Mouse (Mus musculus): ENCODE results near the gene Mcm3. TPM values are rescaled to one million over a fixed set of nuclear protein-coding genes. Genes with fewer than 3 reads are reported as not detected.

The Mcm3 gene
- 83.9 and 110 TPM in 2 replicates for polyA plus RNA-seq (2012; rRNA removed)

DNA sequence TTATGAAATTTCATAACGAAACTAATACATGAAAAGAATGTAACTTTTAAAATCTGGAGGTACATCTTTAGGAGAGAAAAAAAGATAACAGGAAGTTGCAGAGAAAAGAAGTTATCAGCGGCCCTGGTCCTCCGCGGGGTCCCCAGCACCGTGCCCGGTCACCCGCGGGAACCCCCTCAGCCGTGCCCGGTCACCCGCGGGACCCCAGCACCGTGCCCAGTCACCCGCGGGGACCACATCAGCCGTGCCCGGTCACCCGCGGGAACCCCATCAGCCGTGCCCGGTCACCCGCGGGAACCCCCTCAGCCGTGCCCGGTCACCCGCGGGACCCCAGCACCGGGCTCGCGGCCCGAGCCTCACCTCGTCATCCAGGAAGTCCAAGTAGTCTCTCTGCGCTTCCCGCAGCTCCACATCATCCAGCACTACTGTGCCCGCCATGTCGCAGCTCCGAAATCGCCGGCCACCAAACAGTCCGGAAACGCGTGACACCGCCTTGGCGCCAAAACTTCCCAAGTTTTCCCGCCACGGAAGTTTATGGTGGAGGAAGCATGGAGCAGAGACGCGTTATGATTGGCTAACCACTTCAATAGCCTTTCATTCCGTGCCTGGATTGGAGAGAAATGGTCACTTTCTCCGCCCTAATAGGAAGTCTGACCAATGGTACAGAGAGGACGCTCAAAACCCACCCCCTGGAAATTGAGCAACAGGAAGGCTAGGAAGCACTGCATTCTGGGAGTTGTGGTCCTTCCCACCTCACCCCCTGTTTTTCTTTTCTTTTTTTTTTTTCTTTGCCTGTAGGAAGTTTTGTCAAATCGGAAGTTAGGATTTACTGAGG lies at the start of gene Mcm3:
Mcm3 (minus strand) TSS at position 542 of the 835 bp plus-strand sequence.
- no peaks in the 10 kb centered on the region for H3K27me3 ChIP-seq (ENCODE audit: control insufficient read depth, insufficient read depth, low read length)
- peak within 1 kb of the TSS; percentile 70 for H3K4me3 ChIP-seq (ENCODE audit: control insufficient read depth, insufficient read depth, low read length)
- H3K4me1 ChIP-seq (replicated peaks; ENCODE audit: control insufficient read depth, insufficient read depth, low read length): peaks cover 4% of the 10 kb centered on the region
- TF ChIP-seq CTCF (IDR thresholded peaks at IDR 0.05; ENCODE audit: borderline replicate concordance, control insufficient read depth, extremely low read depth, insufficient read depth, low read length, poor library complexity) (peak; percentile 22; the same call in 1 of the 2 replicates), POLR2A (IDR thresholded peaks at IDR 0.05; ENCODE audit: control insufficient read depth, extremely low read depth, insufficient read depth, low read length, poor library complexity) (no peak)
- peaks cover 24% of the 10 kb centered on the region for H3K36me3 ChIP-seq (ENCODE audit: control insufficient read depth, insufficient read depth, low read length)
- H3K27ac ChIP-seq (ENCODE audit: control insufficient read depth, insufficient read depth, low read length): no peak within 1 kb of the TSS
- whole genome bisulfite sequencing: under 1% methylated on average over 52 of the region's 52 CpGs
- peak; percentile 88 for DNase-seq

DNA sequence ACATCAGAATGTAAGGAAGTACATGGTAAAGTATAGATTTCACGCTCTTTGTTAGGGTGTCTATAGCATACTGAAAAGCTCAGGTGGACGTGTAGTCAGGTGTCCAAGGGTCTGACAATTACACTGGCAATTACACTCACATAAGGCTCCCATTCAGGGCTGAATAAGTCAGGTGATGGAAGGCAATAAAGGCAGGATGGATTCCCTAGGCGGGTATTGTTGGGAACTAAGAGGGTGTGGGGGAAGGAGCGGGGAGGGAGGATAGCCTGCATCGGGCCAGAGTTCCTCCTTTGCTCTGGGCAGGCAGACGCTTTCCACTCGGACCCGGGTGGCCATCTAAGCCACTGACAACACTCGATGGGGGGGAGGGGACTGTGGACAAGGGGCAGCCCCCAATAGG lies 47.9 kb upstream of the Mcm3 start:
- no peaks in the 10 kb centered on the region for H3K4me1 ChIP-seq (replicated peaks; ENCODE audit: control insufficient read depth, insufficient read depth, low read length)
- H3K4me3 ChIP-seq (ENCODE audit: control insufficient read depth, insufficient read depth, low read length): no peak overlapping the region
- no peak for DNase-seq
- 87% methylated on average over 9 of the region's 9 CpGs for WGBS
- no peaks in the 10 kb centered on the region for H3K27me3 ChIP-seq (ENCODE audit: control insufficient read depth, insufficient read depth, low read length)
- H3K27ac ChIP-seq (ENCODE audit: control insufficient read depth, insufficient read depth, low read length): no peak overlapping the region
- TF ChIP-seq CTCF (IDR thresholded peaks at IDR 0.05; ENCODE audit: borderline replicate concordance, control insufficient read depth, extremely low read depth, insufficient read depth, low read length, poor library complexity) (no peak), POLR2A (IDR thresholded peaks at IDR 0.05; ENCODE audit: control insufficient read depth, extremely low read depth, insufficient read depth, low read length, poor library complexity) (no peak)
- H3K36me3 ChIP-seq (ENCODE audit: control insufficient read depth, insufficient read depth, low read length): no peaks in the 10 kb centered on the region

DNA sequence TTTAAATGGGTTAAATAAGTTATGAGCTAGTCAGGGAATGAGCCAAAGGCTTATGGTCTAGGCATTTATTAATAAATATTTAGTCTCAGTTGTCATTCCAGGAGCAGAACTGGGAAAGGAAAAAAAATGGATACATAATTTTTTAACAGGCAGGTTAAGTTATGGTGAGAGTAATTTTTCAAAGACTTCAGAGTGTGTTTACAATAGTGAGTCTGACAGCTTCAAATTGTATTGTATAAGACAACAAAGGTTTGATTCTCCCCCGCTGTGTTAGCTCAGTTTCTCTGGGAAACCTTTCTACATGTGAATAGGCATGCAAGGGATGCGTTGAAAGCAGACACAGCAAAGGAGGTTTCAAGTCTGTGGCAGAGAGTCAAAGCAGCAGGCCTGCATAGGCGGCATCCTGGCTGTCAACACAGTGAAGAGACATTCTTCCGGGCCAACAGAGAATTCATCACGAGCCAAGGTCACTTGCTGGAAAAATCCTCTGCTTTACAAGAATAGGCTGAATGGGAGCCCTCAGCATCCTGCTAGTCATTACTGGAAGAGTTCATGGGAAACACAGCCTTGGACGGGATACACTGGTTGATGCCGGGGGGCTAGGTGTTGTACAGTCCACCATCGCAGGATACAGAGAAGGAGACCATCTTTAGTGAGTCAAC lies 47.3 kb upstream of the Mcm3 start:
- H3K27ac ChIP-seq (ENCODE audit: control insufficient read depth, insufficient read depth, low read length): no peak overlapping the region
- 93% methylated on average over 8 of the region's 8 CpGs for WGBS
- no peaks in the 10 kb centered on the region for H3K36me3 ChIP-seq (ENCODE audit: control insufficient read depth, insufficient read depth, low read length)
- DNase-seq: no peak
- no peak for TF ChIP-seq CTCF (IDR thresholded peaks at IDR 0.05; ENCODE audit: borderline replicate concordance, control insufficient read depth, extremely low read depth, insufficient read depth, low read length, poor library complexity)
- no peak for TF ChIP-seq POLR2A (IDR thresholded peaks at IDR 0.05; ENCODE audit: control insufficient read depth, extremely low read depth, insufficient read depth, low read length, poor library complexity)
- H3K4me1 ChIP-seq (replicated peaks; ENCODE audit: control insufficient read depth, insufficient read depth, low read length): no peaks in the 10 kb centered on the region
- no peaks in the 10 kb centered on the region for H3K27me3 ChIP-seq (ENCODE audit: control insufficient read depth, insufficient read depth, low read length)
- no peak overlapping the region for H3K4me3 ChIP-seq (ENCODE audit: control insufficient read depth, insufficient read depth, low read length)

- WGBS: 89% methylated on average over 5 of the region's 5 CpGs
- Histone ChIP-seq H3K27ac (ENCODE audit: control insufficient read depth, insufficient read depth, low read length) (no peak overlapping the region), H3K36me3 (ENCODE audit: control insufficient read depth, insufficient read depth, low read length) (no peaks in the 10 kb centered on the region), H3K4me3 (ENCODE audit: control insufficient read depth, insufficient read depth, low read length) (no peak overlapping the region), H3K27me3 (ENCODE audit: control insufficient read depth, insufficient read depth, low read length) (no peaks in the 10 kb centered on the region), H3K4me1 (replicated peaks; ENCODE audit: control insufficient read depth, insufficient read depth, low read length) (no peaks in the 10 kb centered on the region)
- TF ChIP-seq CTCF (IDR thresholded peaks at IDR 0.05; ENCODE audit: borderline replicate concordance, control insufficient read depth, extremely low read depth, insufficient read depth, low read length, poor library complexity): no peak
- no peak for TF ChIP-seq POLR2A (IDR thresholded peaks at IDR 0.05; ENCODE audit: control insufficient read depth, extremely low read depth, insufficient read depth, low read length, poor library complexity)
- no peak for DNase-seq
These were observed 43.5 kb upstream of the Mcm3 start for GRCm38 (mm10) chr1:20863452-20864172.

DNA sequence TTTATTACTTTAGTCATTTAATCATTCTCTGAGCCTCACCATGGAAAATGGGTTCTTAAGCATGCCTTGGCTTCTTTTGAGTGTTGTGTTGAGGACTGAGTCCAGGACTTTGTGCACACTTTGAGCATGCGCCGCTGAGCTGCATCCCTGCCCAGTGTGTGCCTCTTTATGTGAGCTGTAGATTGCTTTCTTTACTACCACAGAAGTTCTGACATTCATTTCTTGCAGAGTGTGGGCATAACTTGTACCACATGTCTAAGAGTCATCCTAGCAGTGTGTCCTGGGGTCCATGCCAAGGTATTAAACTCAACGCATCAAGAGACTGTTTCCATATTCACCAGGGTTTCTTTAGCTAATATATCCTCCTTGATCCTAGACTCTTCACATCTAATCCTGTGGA lies 41.8 kb upstream of the Mcm3 start:
- 96% methylated on average over 3 of the region's 3 CpGs for WGBS
- Histone ChIP-seq H3K4me1 (replicated peaks; ENCODE audit: control insufficient read depth, insufficient read depth, low read length) (no peaks in the 10 kb centered on the region), H3K27me3 (ENCODE audit: control insufficient read depth, insufficient read depth, low read length) (no peaks in the 10 kb centered on the region), H3K4me3 (ENCODE audit: control insufficient read depth, insufficient read depth, low read length) (no peak overlapping the region), H3K27ac (ENCODE audit: control insufficient read depth, insufficient read depth, low read length) (no peak overlapping the region), H3K36me3 (ENCODE audit: control insufficient read depth, insufficient read depth, low read length) (no peaks in the 10 kb centered on the region)
- TF ChIP-seq POLR2A (IDR thresholded peaks at IDR 0.05; ENCODE audit: control insufficient read depth, extremely low read depth, insufficient read depth, low read length, poor library complexity) (no peak), CTCF (IDR thresholded peaks at IDR 0.05; ENCODE audit: borderline replicate concordance, control insufficient read depth, extremely low read depth, insufficient read depth, low read length, poor library complexity) (no peak)
- DNase-seq: no peak

DNA sequence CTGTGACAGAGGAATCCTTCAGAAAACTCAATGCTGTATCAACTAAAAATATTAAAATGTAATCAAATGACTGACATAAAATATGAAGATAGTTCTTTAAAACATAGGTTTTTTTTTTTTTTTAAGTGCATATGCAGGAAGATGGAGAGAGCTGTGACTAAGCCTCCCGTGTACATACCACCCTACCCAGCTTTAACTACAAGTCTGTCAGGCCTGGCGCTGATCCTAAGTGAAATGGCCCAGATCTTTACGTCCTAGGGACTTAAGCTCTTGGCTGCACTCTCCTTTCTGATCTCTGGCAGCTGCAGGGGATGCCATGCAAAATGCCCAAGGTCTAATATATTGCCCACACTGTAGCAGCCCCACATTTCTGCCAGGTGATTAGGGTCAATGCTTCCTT lies 40.7 kb upstream of the Mcm3 start:
- TF ChIP-seq POLR2A (IDR thresholded peaks at IDR 0.05; ENCODE audit: control insufficient read depth, extremely low read depth, insufficient read depth, low read length, poor library complexity) (no peak), CTCF (IDR thresholded peaks at IDR 0.05; ENCODE audit: borderline replicate concordance, control insufficient read depth, extremely low read depth, insufficient read depth, low read length, poor library complexity) (no peak)
- H3K36me3 ChIP-seq (ENCODE audit: control insufficient read depth, insufficient read depth, low read length): no peaks in the 10 kb centered on the region
- H3K4me1 ChIP-seq (replicated peaks; ENCODE audit: control insufficient read depth, insufficient read depth, low read length): no peaks in the 10 kb centered on the region
- DNase-seq: no peak
- no peak overlapping the region for H3K4me3 ChIP-seq (ENCODE audit: control insufficient read depth, insufficient read depth, low read length)
- H3K27ac ChIP-seq (ENCODE audit: control insufficient read depth, insufficient read depth, low read length): no peak overlapping the region
- H3K27me3 ChIP-seq (ENCODE audit: control insufficient read depth, insufficient read depth, low read length): no peaks in the 10 kb centered on the region
- WGBS: 89% methylated on average over 3 of the region's 3 CpGs
